In genomic region chr7:82566688-82567087, GRCm38 (mm10) we compare ENCODE assay signal across 23 mouse cellular contexts.
A peak's percentile ranks its signal among the peaks of the same experiment; 100 is the strongest.
DNase-seq lines count a peak whose midpoint lies in the region; ATAC-seq and TF ChIP-seq lines count a peak whose summit lies in the region.
"Had no signal": no experiment of that assay in that cellular context is flagged by ENCODE, and none has a peak within 500 bp of the region (broad histone marks: within the 10 kb centered on the region; RNA-seq: fewer than 3 reads in every experiment).

No protein-coding gene starts in this region.

- no peaks in the 10 kb centered on the region for H3K4me1 ChIP-seq in heart, postnatal 0 days (ENCODE audit: control insufficient read depth, insufficient read depth)
- no peaks in the 10 kb centered on the region for H3K4me1 ChIP-seq in heart, embryonic 11.5 days (ENCODE audit: control insufficient read depth, insufficient read depth, low read length)
- H3K4me1 ChIP-seq in lung, embryonic 14.5 days (ENCODE audit: insufficient read depth): no peaks in the 10 kb centered on the region
- H3K4me1 ChIP-seq in ES-Bruce4 (ENCODE audit: control insufficient read depth, insufficient read depth, low read length): no peaks in the 10 kb centered on the region
- no peaks in the 10 kb centered on the region for H3K4me1 ChIP-seq in embryonic fibroblast, embryonic 13.5 days (ENCODE audit: control insufficient read depth, insufficient read depth, low read length)
- H3K4me1 ChIP-seq: embryonic facial prominence, embryonic 15.5 days; hindbrain, embryonic 12.5 days; kidney, embryonic 15.5 days; limb, embryonic 13.5 days; stomach, embryonic 15.5 days had no signal

- DNase-seq in heart, postnatal 0 days (ENCODE audit: low spot score): no peak
- no peak for DNase-seq in lung, embryonic 14.5 days
- DNase-seq in lung, postnatal 4 days: no peak
- no peak for DNase-seq in frontal cortex, postnatal 10 days (ENCODE audit: low spot score in 2 of 2)
- DNase-seq: adrenal gland, postnatal 25 days; cerebellum, adult 11-12 months; cerebellum, postnatal 25 days; embryo, embryonic 11 days; gastrocnemius, postnatal 14 days; heart, postnatal 10 days; layer of hippocampus, postnatal 36 days; lung, postnatal 36 days; right cerebral cortex, postnatal 25 days had no signal

- no peak overlapping the region for H3K4me2 ChIP-seq in heart, postnatal 0 days (ENCODE audit: low read depth, low read length)
- H3K4me2 ChIP-seq in heart, embryonic 11.5 days: no peak overlapping the region
- no peak overlapping the region for H3K4me2 ChIP-seq in lung, embryonic 14.5 days
- H3K4me2 ChIP-seq: embryonic facial prominence, embryonic 15.5 days; hindbrain, embryonic 12.5 days; kidney, embryonic 15.5 days; limb, embryonic 13.5 days; stomach, embryonic 15.5 days had no signal

- no peak for TF ChIP-seq EP300 in heart, postnatal 0 days (IDR thresholded peaks at IDR 0.05; ENCODE audit: low read depth)
- TF ChIP-seq EP300 in ES-Bruce4 (IDR thresholded peaks at IDR 0.05; ENCODE audit: insufficient read depth, low read depth, low read length): no peak

- no peak overlapping the region for H3K27ac ChIP-seq in heart, postnatal 0 days (ENCODE audit: low read depth)
- H3K27ac ChIP-seq in heart, embryonic 11.5 days (ENCODE audit: low read depth, low read length): no peak overlapping the region
- no peak overlapping the region for H3K27ac ChIP-seq in lung, embryonic 14.5 days (ENCODE audit: low read depth)
- H3K27ac ChIP-seq in ES-Bruce4 (ENCODE audit: insufficient read depth, low read length): no peak overlapping the region
- 0 out of 2 replicates have a peak overlapping the region, but pooled peaks have one; percentile 18 for H3K27ac ChIP-seq in embryonic fibroblast, embryonic 13.5 days (ENCODE audit: insufficient read depth, low read length)
- H3K27ac ChIP-seq: embryonic facial prominence, embryonic 15.5 days; hindbrain, embryonic 12.5 days; kidney, embryonic 15.5 days; limb, embryonic 13.5 days; stomach, embryonic 15.5 days had no signal

- 50% methylated on average over 8 of the region's 8 CpGs for WGBS in heart, postnatal 0 days
- WGBS in heart, embryonic 11.5 days (ENCODE audit: insufficient replicate concordance): 38% methylated on average over 8 of the region's 8 CpGs
- WGBS in lung, embryonic 14.5 days: 43% methylated on average over 8 of the region's 8 CpGs

- no peaks in the 10 kb centered on the region for H3K36me3 ChIP-seq in heart, postnatal 0 days (replicated peaks; ENCODE audit: control insufficient read depth, insufficient read depth, low read length)
- H3K36me3 ChIP-seq in heart, embryonic 11.5 days (ENCODE audit: control insufficient read depth, insufficient read depth, low read length): no peaks in the 10 kb centered on the region
- no peaks in the 10 kb centered on the region for H3K36me3 ChIP-seq in lung, embryonic 14.5 days (ENCODE audit: insufficient read depth)
- no peaks in the 10 kb centered on the region for H3K36me3 ChIP-seq in ES-Bruce4 (ENCODE audit: control insufficient read depth, insufficient read depth, low read length, poor library complexity, severe bottlenecking)
- H3K36me3 ChIP-seq: embryonic facial prominence, embryonic 15.5 days; hindbrain, embryonic 12.5 days; kidney, embryonic 15.5 days; stomach, embryonic 15.5 days had no signal

- TF ChIP-seq CTCF in heart, postnatal 0 days (IDR thresholded peaks at IDR 0.05; ENCODE audit: low read depth): 0 out of 2 replicates have a peak, but pooled peaks have one; percentile 7
- peak; percentile 20; the same call in 1 of the 2 replicates for TF ChIP-seq CTCF in lung, embryonic 14.5 days (IDR thresholded peaks at IDR 0.05; ENCODE audit: low read depth)
- peak; percentile 34 for TF ChIP-seq CTCF in ES-Bruce4 (IDR thresholded peaks at IDR 0.05; ENCODE audit: low read depth, low read length)
- TF ChIP-seq CTCF in embryonic fibroblast, embryonic 13.5 days (IDR thresholded peaks at IDR 0.05; ENCODE audit: borderline replicate concordance, insufficient read depth, low read length): no peak

- no peak for ATAC-seq in heart, postnatal 0 days (ENCODE audit: insufficient read depth, low read depth)
- ATAC-seq in heart, embryonic 11.5 days (replicated peaks; ENCODE audit: insufficient number of reproducible peaks, low FRiP score, low TSS enrichment): no peak
- no peak for ATAC-seq in lung, embryonic 14.5 days (ENCODE audit: insufficient read depth)
- ATAC-seq in erythroblast, adult 5-6 weeks (replicated peaks; ENCODE audit: low FRiP score, poor library complexity, severe bottlenecking): no peak
- ATAC-seq: midbrain, embryonic 16.5 days had no signal

- no peak overlapping the region for H3K4me3 ChIP-seq in heart, postnatal 0 days (ENCODE audit: low read depth, low read length)
- no peak overlapping the region for H3K4me3 ChIP-seq in heart, embryonic 11.5 days (ENCODE audit: low read depth, low read length)
- no peak overlapping the region for H3K4me3 ChIP-seq in lung, embryonic 14.5 days (ENCODE audit: low read depth, low read length)
- H3K4me3 ChIP-seq in ES-Bruce4 (ENCODE audit: low read depth, low read length): no peak overlapping the region
- H3K4me3 ChIP-seq in embryonic fibroblast, embryonic 13.5 days (ENCODE audit: insufficient read depth, low read length): no peak overlapping the region
- H3K4me3 ChIP-seq: embryonic facial prominence, embryonic 15.5 days; hindbrain, embryonic 12.5 days; kidney, embryonic 15.5 days; limb, embryonic 13.5 days; stomach, embryonic 15.5 days had no signal

- H3K9me3 ChIP-seq in heart, postnatal 0 days (replicated peaks; ENCODE audit: control insufficient read depth, low read length): no peaks in the 10 kb centered on the region
- no peaks in the 10 kb centered on the region for H3K9me3 ChIP-seq in heart, embryonic 11.5 days (replicated peaks; ENCODE audit: control insufficient read depth, low read length)
- H3K9me3 ChIP-seq in lung, embryonic 14.5 days (ENCODE audit: low read depth, low read length): no peaks in the 10 kb centered on the region
- H3K9me3 ChIP-seq in ES-Bruce4 (replicated peaks; ENCODE audit: control insufficient read depth, insufficient read depth, low read length, poor library complexity, severe bottlenecking): no peaks in the 10 kb centered on the region
- H3K9me3 ChIP-seq: embryonic facial prominence, embryonic 15.5 days; hindbrain, embryonic 12.5 days; kidney, embryonic 15.5 days; limb, embryonic 13.5 days; stomach, embryonic 15.5 days had no signal

- H3K9ac ChIP-seq in heart, postnatal 0 days (replicated peaks; ENCODE audit: low read depth, low read length): no peak overlapping the region
- H3K9ac ChIP-seq in heart, embryonic 11.5 days (ENCODE audit: low read depth, low read length): no peak overlapping the region
- no peak overlapping the region for H3K9ac ChIP-seq in lung, embryonic 14.5 days
- H3K9ac ChIP-seq in ES-Bruce4 (ENCODE audit: low read depth, poor library complexity, severe bottlenecking): no peak overlapping the region
- H3K9ac ChIP-seq: embryonic facial prominence, embryonic 15.5 days; hindbrain, embryonic 12.5 days; kidney, embryonic 15.5 days; limb, embryonic 13.5 days; stomach, embryonic 15.5 days had no signal

- H3K27me3 ChIP-seq in heart, postnatal 0 days (ENCODE audit: control insufficient read depth, insufficient read depth, low read length): no peaks in the 10 kb centered on the region
- H3K27me3 ChIP-seq in heart, embryonic 11.5 days (ENCODE audit: control insufficient read depth, insufficient read depth, low read length): no peaks in the 10 kb centered on the region
- no peaks in the 10 kb centered on the region for H3K27me3 ChIP-seq in lung, embryonic 14.5 days (ENCODE audit: insufficient read depth, low read length)
- no peaks in the 10 kb centered on the region for H3K27me3 ChIP-seq in ES-Bruce4 (ENCODE audit: control insufficient read depth, insufficient read depth, low read length, poor library complexity, severe bottlenecking)
- H3K27me3 ChIP-seq: embryonic facial prominence, embryonic 15.5 days; hindbrain, embryonic 12.5 days; kidney, embryonic 15.5 days; limb, embryonic 13.5 days; stomach, embryonic 15.5 days had no signal

- TF ChIP-seq POLR2A in ES-Bruce4 (IDR thresholded peaks at IDR 0.05; ENCODE audit: insufficient read depth, low read length): no peak
- no peak for TF ChIP-seq POLR2A in embryonic fibroblast, embryonic 13.5 days (IDR thresholded peaks at IDR 0.05; ENCODE audit: low read depth, low read length)
